Comparison of ENCODE assay signal across 8 mouse cellular contexts in the genomic region with DNA sequence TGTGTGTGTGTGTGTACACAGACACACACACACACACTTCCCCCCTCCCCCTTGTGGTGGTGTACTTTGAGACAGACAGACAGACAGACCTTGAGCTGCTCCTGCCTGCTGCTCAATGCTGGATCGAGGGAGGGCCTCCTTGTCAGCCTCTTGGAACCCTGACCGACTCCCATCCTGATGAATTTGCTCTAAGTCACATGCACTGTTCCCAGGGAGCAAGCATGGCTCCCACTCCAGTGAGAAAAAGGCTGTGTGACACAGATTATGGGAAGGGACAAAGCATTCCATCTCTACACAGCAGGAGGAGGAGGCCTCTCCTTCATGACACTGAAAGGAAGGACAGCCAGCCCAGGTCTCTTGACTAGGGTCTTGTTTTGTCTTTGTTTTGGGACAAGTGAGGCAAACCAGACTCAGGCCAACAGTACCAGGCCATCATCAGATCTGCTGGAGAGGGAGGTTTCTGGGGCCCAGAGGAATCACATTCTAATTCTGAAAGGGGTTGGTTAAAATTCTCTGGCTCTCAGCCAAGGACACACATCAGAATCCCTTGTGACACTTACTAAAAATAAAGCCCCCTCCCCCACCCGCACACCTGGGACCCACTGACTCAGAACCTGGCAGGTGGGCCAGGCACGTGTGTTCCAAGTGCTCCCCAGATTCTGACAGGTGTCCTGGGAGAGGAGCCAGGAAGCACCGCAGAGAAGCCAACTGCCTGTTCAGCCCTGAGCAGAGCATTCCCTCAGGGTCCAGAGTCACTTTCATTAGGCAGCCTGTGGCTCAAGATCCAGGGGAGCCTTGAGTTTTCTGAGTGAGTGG. TPM values are rescaled to one million over a fixed set of nuclear protein-coding genes. Genes with fewer than 3 reads are reported as not detected.
DNase-seq lines count a peak whose midpoint lies in the region; ATAC-seq and TF ChIP-seq lines count a peak whose summit lies in the region.

No protein-coding gene starts in this region.

- TF ChIP-seq POLR2A in brain, embryonic 14.5 days (IDR thresholded peaks at IDR 0.05; ENCODE audit: borderline replicate concordance, extremely low read depth, insufficient read depth, insufficient read length, poor library complexity, severe bottlenecking) = no peak

- DNase-seq in left cerebral cortex, postnatal 4 days = peak; percentile 75
- DNase-seq in left cerebral cortex, postnatal 36 days (ENCODE audit: low spot score in 2 of 2) = no peak
- peak; percentile 61 for DNase-seq in brain, embryonic 14.5 days (ENCODE audit: low read depth)
- no peak for DNase-seq in midbrain, embryonic 14.5 days
- no peak for DNase-seq in natural killer cell, adult 2 months (ENCODE audit: low spot score in 2 of 2)
- no peak for DNase-seq in left cerebral cortex, adult 9 months (ENCODE audit: low spot score in 2 of 2)

- no peak overlapping the region for H3K4me3 ChIP-seq in forebrain, embryonic 15.5 days
- peak overlapping the region; percentile 10 for H3K4me3 ChIP-seq in intestine, embryonic 16.5 days (ENCODE audit: low read length)
- H3K4me3 ChIP-seq in midbrain, embryonic 14.5 days (replicated peaks; ENCODE audit: low read depth, low read length) = no peak overlapping the region

- 18% methylated on average over 5 of the region's 5 CpGs for WGBS in forebrain, embryonic 15.5 days
- 20% methylated on average over 5 of the region's 5 CpGs for WGBS in intestine, embryonic 16.5 days
- 26% methylated on average over 5 of the region's 5 CpGs for WGBS in midbrain, embryonic 14.5 days

- ATAC-seq in forebrain, embryonic 15.5 days (replicated peaks) = no peak
- ATAC-seq in intestine, embryonic 16.5 days = no peak
- ATAC-seq in midbrain, embryonic 14.5 days (ENCODE audit: low FRiP score, low TSS enrichment) = no peak

- peaks cover 84% of the 10 kb centered on the region for H3K4me1 ChIP-seq in forebrain, embryonic 15.5 days
- H3K4me1 ChIP-seq in intestine, embryonic 16.5 days (ENCODE audit: control insufficient read depth, insufficient read depth, low read length) = peaks cover 85% of the 10 kb centered on the region
- H3K4me1 ChIP-seq in midbrain, embryonic 14.5 days (ENCODE audit: control insufficient read depth, insufficient read depth, low read length) = peaks cover 53% of the 10 kb centered on the region

- peak overlapping the region; percentile 8; the same call in 1 of the 2 replicates for H3K4me2 ChIP-seq in forebrain, embryonic 15.5 days (replicated peaks)
- peak overlapping the region; percentile 94 for H3K4me2 ChIP-seq in intestine, embryonic 16.5 days (ENCODE audit: low read depth, low read length)
- H3K4me2 ChIP-seq in midbrain, embryonic 14.5 days (ENCODE audit: low read length) = peak overlapping the region; percentile 25; the same call in 1 of the 2 replicates

- H3K9ac ChIP-seq in forebrain, embryonic 15.5 days (replicated peaks) = no peak overlapping the region
- peak overlapping the region; percentile 36; the same call in 1 of the 2 replicates for H3K9ac ChIP-seq in intestine, embryonic 16.5 days (ENCODE audit: low read depth, low read length)
- peak overlapping the region; percentile 26 for H3K9ac ChIP-seq in midbrain, embryonic 14.5 days (replicated peaks; ENCODE audit: low read length)

- TF ChIP-seq CTCF in brain, embryonic 14.5 days (IDR thresholded peaks at IDR 0.05; ENCODE audit: borderline replicate concordance, extremely low read depth, insufficient read depth, insufficient read length) = no peak

- no peaks in the 10 kb centered on the region for H3K27me3 ChIP-seq in forebrain, embryonic 15.5 days
- no peaks in the 10 kb centered on the region for H3K27me3 ChIP-seq in intestine, embryonic 16.5 days (replicated peaks; ENCODE audit: control insufficient read depth, insufficient read depth, low read length)
- H3K27me3 ChIP-seq in midbrain, embryonic 14.5 days (ENCODE audit: control insufficient read depth, insufficient read depth, low read length) = no peaks in the 10 kb centered on the region

- intact Hi-C loops in left cerebral cortex, postnatal 4 days (cut with DNase I) = loop anchor here (5.0 kb wide), 1 partner anchor 62 kb away; no protein-coding TSS in a partner anchor
- intact Hi-C loops in left cerebral cortex, postnatal 36 days (cut with DNase I) = loop anchor here (5.0 kb wide), 1 partner anchor 48 kb away; a partner anchor contains a TSS

- H3K27ac ChIP-seq in forebrain, embryonic 15.5 days (replicated peaks) = peak overlapping the region; percentile 74
- H3K27ac ChIP-seq in intestine, embryonic 16.5 days (ENCODE audit: low read length) = peak overlapping the region; percentile 68
- peak overlapping the region; percentile 49; the same call in 1 of the 2 replicates for H3K27ac ChIP-seq in midbrain, embryonic 14.5 days (replicated peaks; ENCODE audit: low read depth, low read length)

- H3K36me3 ChIP-seq in forebrain, embryonic 15.5 days = no peaks in the 10 kb centered on the region
- no peaks in the 10 kb centered on the region; the same call in 1 of the 2 replicates for H3K36me3 ChIP-seq in intestine, embryonic 16.5 days (ENCODE audit: control insufficient read depth, insufficient read depth, low read length)
- no peaks in the 10 kb centered on the region for H3K36me3 ChIP-seq in midbrain, embryonic 14.5 days (ENCODE audit: control insufficient read depth, insufficient read depth, low read length)

- no peaks in the 10 kb centered on the region for H3K9me3 ChIP-seq in forebrain, embryonic 15.5 days
- H3K9me3 ChIP-seq in intestine, embryonic 16.5 days (ENCODE audit: control insufficient read depth, low read length) = no peaks in the 10 kb centered on the region
- H3K9me3 ChIP-seq in midbrain, embryonic 14.5 days (ENCODE audit: control insufficient read depth, low read length) = no peaks in the 10 kb centered on the region

RNA-seq across cellular contexts. Expression of a gene that starts 5.9 kb away (rescaled TPM):
- total RNA-seq in left cerebral cortex, postnatal 4 days (2021) = 10 to 100 TPM; 57.6 to 61.4 TPM
- 10 to 100 TPM; 72.0 to 74.1 TPM for total RNA-seq in left cerebral cortex, postnatal 36 days (2021)
- 73.2 and 79.8 TPM in 2 replicates for polyA plus RNA-seq in brain, embryonic 14.5 days (2012; rRNA removed)
- 26.0 and 26.9 TPM in 2 replicates for polyA plus RNA-seq in forebrain, embryonic 15.5 days (2015; fragmentation: Nextera tagmentation; extraction: Ambion mirVana)
- polyA plus RNA-seq in intestine, embryonic 16.5 days (2015; fragmentation: Nextera tagmentation; extraction: Ambion mirVana) = 41.2 and 44.0 TPM in 2 replicates
- polyA plus RNA-seq in midbrain, embryonic 14.5 days (2014; fragmentation: Nextera tagmentation; extraction: Ambion mirVana) = 19.1 and 26.2 TPM in 2 replicates

RNA-seq across cellular contexts. Expression of a gene that starts 16.1 kb away (rescaled TPM):
- total RNA-seq in left cerebral cortex, postnatal 4 days (2021) = under 1 TPM; 0.12 to 0.16 TPM
- total RNA-seq in left cerebral cortex, postnatal 36 days (2021) = under 1 TPM; 0.16 to 0.20 TPM
- polyA plus RNA-seq in brain, embryonic 14.5 days (2012; rRNA removed) = 0.28 and 1.7 TPM in 2 replicates
- 0.26 and 0.45 TPM in 2 replicates for polyA plus RNA-seq in forebrain, embryonic 15.5 days (2015; fragmentation: Nextera tagmentation; extraction: Ambion mirVana)
- 0.21 and 0.28 TPM in 2 replicates for polyA plus RNA-seq in intestine, embryonic 16.5 days (2015; fragmentation: Nextera tagmentation; extraction: Ambion mirVana)
- 1.9 and 2.1 TPM in 2 replicates for polyA plus RNA-seq in midbrain, embryonic 14.5 days (2014; fragmentation: Nextera tagmentation; extraction: Ambion mirVana)

RNA-seq across cellular contexts. Expression of a gene that starts 46.2 kb away (rescaled TPM):
- total RNA-seq in left cerebral cortex, postnatal 4 days (2021) = 10 to 100 TPM; 29.4 to 30.2 TPM
- total RNA-seq in left cerebral cortex, postnatal 36 days (2021) = 10 to 100 TPM; 21.7 to 28.8 TPM
- polyA plus RNA-seq in brain, embryonic 14.5 days (2012; rRNA removed) = 41.2 and 52.3 TPM in 2 replicates
- polyA plus RNA-seq in forebrain, embryonic 15.5 days (2015; fragmentation: Nextera tagmentation; extraction: Ambion mirVana) = 67.3 and 70.6 TPM in 2 replicates
- 85.7 and 100 TPM in 2 replicates for polyA plus RNA-seq in intestine, embryonic 16.5 days (2015; fragmentation: Nextera tagmentation; extraction: Ambion mirVana)
- polyA plus RNA-seq in midbrain, embryonic 14.5 days (2014; fragmentation: Nextera tagmentation; extraction: Ambion mirVana) = 56.0 and 64.9 TPM in 2 replicates

RNA-seq across cellular contexts. Expression of a gene that starts 56.8 kb away (rescaled TPM):
- 10 to 100 TPM; 13.8 to 14.9 TPM for total RNA-seq in left cerebral cortex, postnatal 4 days (2021)
- 10 to 100 TPM in 1 of 2 experiments, 1 to 10 TPM in 1; 9.2 to 10.6 TPM for total RNA-seq in left cerebral cortex, postnatal 36 days (2021)
- 15.8 and 19.4 TPM in 2 replicates for polyA plus RNA-seq in brain, embryonic 14.5 days (2012; rRNA removed)
- polyA plus RNA-seq in forebrain, embryonic 15.5 days (2015; fragmentation: Nextera tagmentation; extraction: Ambion mirVana) = 20.6 and 22.7 TPM in 2 replicates
- polyA plus RNA-seq in intestine, embryonic 16.5 days (2015; fragmentation: Nextera tagmentation; extraction: Ambion mirVana) = 42.4 and 48.3 TPM in 2 replicates
- 17.4 and 20.8 TPM in 2 replicates for polyA plus RNA-seq in midbrain, embryonic 14.5 days (2014; fragmentation: Nextera tagmentation; extraction: Ambion mirVana)

RNA-seq across cellular contexts. Expression of a gene that starts 56.9 kb away (rescaled TPM):
- total RNA-seq in left cerebral cortex, postnatal 4 days (2021) = under 1 TPM; 0.18 to 0.42 TPM
- not detected for total RNA-seq in left cerebral cortex, postnatal 36 days (2021)
- 0.19 and 0.40 TPM in 2 replicates for polyA plus RNA-seq in brain, embryonic 14.5 days (2012; rRNA removed)
- 0.14 and 0.28 TPM in 2 replicates for polyA plus RNA-seq in forebrain, embryonic 15.5 days (2015; fragmentation: Nextera tagmentation; extraction: Ambion mirVana)
- polyA plus RNA-seq in intestine, embryonic 16.5 days (2015; fragmentation: Nextera tagmentation; extraction: Ambion mirVana) = 0.49 and 0.61 TPM in 2 replicates
- 0.08 and 0.22 TPM in 2 replicates for polyA plus RNA-seq in midbrain, embryonic 14.5 days (2014; fragmentation: Nextera tagmentation; extraction: Ambion mirVana)

Comparison
In these comparisons a context has a peak if more than half of its experiments do, and no peak if none do; other contexts are left out.
1. DNase-seq: peak in left cerebral cortex, postnatal 4 days (single experiment) and brain, embryonic 14.5 days (single experiment); none in left cerebral cortex, postnatal 36 days (0 of 2), midbrain, embryonic 14.5 days (single experiment), natural killer cell, adult 2 months (0 of 2) and left cerebral cortex, adult 9 months (0 of 2).
2. H3K4me2 ChIP-seq: peak in every context shown above with its lines; median percentile 94 in intestine, embryonic 16.5 days; 25 in midbrain, embryonic 14.5 days; 8 in forebrain, embryonic 15.5 days.
3. Peak in every context shown above with its lines, with median percentiles within 50 percentile points of each other: H3K27ac ChIP-seq.